Comparison of ENCODE assay signal across 9 mouse cellular contexts in the genomic region with DNA sequence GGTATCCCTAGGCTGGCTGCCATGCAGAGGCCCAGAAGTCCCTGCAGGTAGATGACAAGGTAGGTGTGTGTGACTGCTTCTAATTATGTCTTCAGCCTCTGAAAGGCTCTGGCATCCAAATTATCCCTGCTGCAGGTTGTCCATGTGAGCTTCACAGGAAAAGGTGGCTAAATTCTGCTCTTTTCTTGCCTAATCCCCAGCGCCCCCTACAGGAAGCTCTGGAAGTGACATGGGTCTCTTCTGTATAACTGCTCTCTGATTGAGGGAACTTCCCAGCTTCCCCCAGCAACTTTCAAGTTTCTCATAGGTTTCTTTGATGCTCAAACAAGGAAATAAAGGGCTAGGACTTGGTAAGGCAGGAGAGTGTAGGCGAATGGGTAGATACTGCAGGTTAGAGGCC. TPM values are rescaled to one million over a fixed set of nuclear protein-coding genes. Genes with fewer than 3 reads are reported as not detected.
DNase-seq lines count a peak whose midpoint lies in the region; TF ChIP-seq lines count a peak whose summit lies in the region.
"Had no signal": no experiment of that assay in that cellular context is flagged by ENCODE, and none has a peak within 500 bp of the region (broad histone marks: within the 10 kb centered on the region; RNA-seq: fewer than 3 reads in every experiment).

No protein-coding gene starts in this region.

- peak; percentile 68 for TF ChIP-seq CTCF in cerebellum, adult 2 months (IDR thresholded peaks at IDR 0.05; ENCODE audit: borderline replicate concordance, insufficient read depth, low read depth, low read length)
- TF ChIP-seq CTCF in left cerebral cortex, adult 2 months (IDR thresholded peaks at IDR 0.05), result peak; percentile 88

- no peaks in the 10 kb centered on the region for H3K27me3 ChIP-seq in cerebellum, adult 2 months (ENCODE audit: control insufficient read depth, insufficient read depth, low read length)
- H3K27me3 ChIP-seq: neural tube, embryonic 12.5 days had no signal

- H3K27ac ChIP-seq in cerebellum, adult 2 months (ENCODE audit: insufficient read depth, low read length), result no peak overlapping the region
- no peak overlapping the region for H3K27ac ChIP-seq in left cerebral cortex, adult 2 months
- H3K27ac ChIP-seq: neural tube, embryonic 12.5 days had no signal

- H3K4me3 ChIP-seq in cerebellum, adult 2 months (replicated peaks; ENCODE audit: insufficient read depth, low read depth, low read length), result no peak overlapping the region
- H3K4me3 ChIP-seq in left cerebral cortex, adult 2 months, result no peak overlapping the region
- H3K4me3 ChIP-seq: neural tube, embryonic 12.5 days had no signal

- peaks cover 9% of the 10 kb centered on the region for H3K4me1 ChIP-seq in cerebellum, adult 2 months (ENCODE audit: control insufficient read depth, insufficient read depth, low read length)
- H3K4me1 ChIP-seq: neural tube, embryonic 12.5 days had no signal

- 31% methylated on average over 2 of the region's 2 CpGs for WGBS in cerebellum, adult 2 months

- TF ChIP-seq POLR2A in cerebellum, adult 2 months (IDR thresholded peaks at IDR 0.05; ENCODE audit: borderline replicate concordance, insufficient read depth, low read length), result no peak

- intact Hi-C loops in left cerebral cortex, adult 2 months (cut with DNase I), result loop anchor here (2.0 kb wide), 1 partner anchor 74 kb away; no protein-coding TSS in a partner anchor

- peak; percentile 82 for DNase-seq in kidney, adult 9 months
- DNase-seq in kidney, adult 11 months, result no peak
- peak; percentile 84 for DNase-seq in MN1 (ENCODE audit: low spot score)
- peak; percentile 67 to 79 for DNase-seq in cerebellum, adult 2 months
- peak; percentile 81 for DNase-seq in gastrocnemius, postnatal 10 days
- peak; percentile 70 to 74 for DNase-seq in left cerebral cortex, adult 2 months (ENCODE audit: extremely low spot score in 1 of 2, low spot score in 2 of 2)
- DNase-seq in natural killer cell, adult 2 months (ENCODE audit: low spot score in 2 of 2), result peak; percentile 56 to 78
- DNase-seq in thymus, postnatal 0 days (ENCODE audit: low spot score), result peak; percentile 67

RNA-seq across cellular contexts. Expression of gene Polr3h, which starts 21.1 kb away (rescaled TPM):
- 50.4 and 51.2 TPM in 2 replicates for polyA plus RNA-seq in cerebellum, adult 2 months (2012; rRNA removed)
- total RNA-seq in gastrocnemius, postnatal 10 days (2021), result 10 to 100 TPM in 1 of 2 experiments, 1 to 10 TPM in 1; 8.2 to 12.1 TPM
- 10 to 100 TPM; 50.1 to 56.8 TPM for total RNA-seq in left cerebral cortex, adult 2 months (2021)
- polyA plus RNA-seq in thymus, postnatal 0 days (2015; fragmentation: Nextera tagmentation; extraction: Ambion mirVana), result 81.8 and 84.1 TPM in 2 replicates

RNA-seq across cellular contexts. Expression of gene Csdc2, which starts 31.6 kb away (rescaled TPM):
- polyA plus RNA-seq in cerebellum, adult 2 months (2012; rRNA removed), result 258 and 264 TPM in 2 replicates
- total RNA-seq in gastrocnemius, postnatal 10 days (2021), result 1 to 10 TPM; 5.7 to 6.0 TPM
- total RNA-seq in left cerebral cortex, adult 2 months (2021), result 10 to 100 TPM; 91.2 to 97.6 TPM
- 0.62 and 0.88 TPM in 2 replicates for polyA plus RNA-seq in thymus, postnatal 0 days (2015; fragmentation: Nextera tagmentation; extraction: Ambion mirVana)

RNA-seq across cellular contexts. Expression of gene Aco2, which starts 32.8 kb away (rescaled TPM):
- 621 and 638 TPM in 2 replicates for polyA plus RNA-seq in cerebellum, adult 2 months (2012; rRNA removed)
- 100 to 1,000 TPM; 789 to 874 TPM for total RNA-seq in gastrocnemius, postnatal 10 days (2021)
- total RNA-seq in left cerebral cortex, adult 2 months (2021), result 100 to 1,000 TPM; 420 to 427 TPM
- 126 and 136 TPM in 2 replicates for polyA plus RNA-seq in thymus, postnatal 0 days (2015; fragmentation: Nextera tagmentation; extraction: Ambion mirVana)

RNA-seq across cellular contexts. Expression of gene Phf5a, which starts 33.2 kb away (rescaled TPM):
- polyA plus RNA-seq in cerebellum, adult 2 months (2012; rRNA removed), result 62.4 and 67.3 TPM in 2 replicates
- 10 to 100 TPM; 37.4 to 39.6 TPM for total RNA-seq in gastrocnemius, postnatal 10 days (2021)
- total RNA-seq in left cerebral cortex, adult 2 months (2021), result 10 to 100 TPM; 31.1 to 32.8 TPM
- 154 and 161 TPM in 2 replicates for polyA plus RNA-seq in thymus, postnatal 0 days (2015; fragmentation: Nextera tagmentation; extraction: Ambion mirVana)

RNA-seq across cellular contexts. Expression of gene Tob2, which starts 46.3 kb away (rescaled TPM):
- polyA plus RNA-seq in cerebellum, adult 2 months (2012; rRNA removed), result 36.9 and 51.5 TPM in 2 replicates
- total RNA-seq in gastrocnemius, postnatal 10 days (2021), result 10 to 100 TPM; 38.1 to 80.4 TPM
- 10 to 100 TPM; 34.8 to 41.4 TPM for total RNA-seq in left cerebral cortex, adult 2 months (2021)
- polyA plus RNA-seq in thymus, postnatal 0 days (2015; fragmentation: Nextera tagmentation; extraction: Ambion mirVana), result 28.8 TPM in 2 replicates

Comparison
In these comparisons a context has a peak if more than half of its experiments do, and no peak if none do; other contexts are left out.
1. RNA of gene Csdc2, which starts 31.6 kb away (total RNA-seq): 91.2 to 97.6 TPM in left cerebral cortex, adult 2 months; 5.7 to 6.0 TPM in gastrocnemius, postnatal 10 days; every median in the first group is over 10 times any median in the second.